Mouse (Mus musculus) ES-E14 (cell line): ENCODE data around the gene Med13.

Experiments used
- CHD2 ChIP-seq: IDR thresholded peaks from 2 replicates; pipeline ENCODE4 v1.6.1; 2014; ENCODE audit warnings: mild to moderate bottlenecking, low read depth, low read length, inconsistent platforms
- HCFC1 ChIP-seq: IDR thresholded peaks from 2 replicates; pipeline ENCODE4 v1.6.1; 2012; ENCODE audit warnings: low read length, inconsistent platforms, borderline replicate concordance; ENCODE audit not compliant: insufficient read depth
- MAFK ChIP-seq: IDR thresholded peaks from 2 replicates; pipeline ENCODE4 v1.6.1; 2014; ENCODE audit warnings: mild to moderate bottlenecking, low read depth, low read length, inconsistent platforms; ENCODE audit not compliant: insufficient read depth
- ZC3H11A ChIP-seq: IDR thresholded peaks from 2 replicates; pipeline ENCODE4 v1.6.1; 2012; ENCODE audit warnings: low read depth, mild to moderate bottlenecking, inconsistent platforms, low read length, borderline replicate concordance
- ZNF384 ChIP-seq: IDR thresholded peaks from 2 replicates; pipeline ENCODE4 v1.6.1; 2012; ENCODE audit warnings: low read depth, low read length, inconsistent platforms

GRCm38 (mm10) chr11:86257460-86258076, 99.8 kb downstream of the Med13 start, which contains the start of gene Ints2:
- peak; percentile 80 for TF ChIP-seq CHD2
- TF ChIP-seq HCFC1, result peak; percentile 60; the same call in 1 of the 2 replicates
- TF ChIP-seq MAFK, result no peak
- no peak for TF ChIP-seq ZNF384
- TF ChIP-seq ZC3H11A, result no peak
